Mouse (Mus musculus): ENCODE measurements around the gene Ung.

- TF ChIP-seq EP300 (IDR thresholded peaks at IDR 0.05; ENCODE audit: low read depth) (no peak), CTCF (IDR thresholded peaks at IDR 0.05; ENCODE audit: low read depth) (no peak)
Observed at GRCm38 (mm10) chr5:114163117-114163696, 33.0 kb downstream of the Ung start.

All from liver, embryonic 14.5 days (tissue).